ENCODE assay signal across 17 mouse cellular contexts in the genomic region with DNA sequence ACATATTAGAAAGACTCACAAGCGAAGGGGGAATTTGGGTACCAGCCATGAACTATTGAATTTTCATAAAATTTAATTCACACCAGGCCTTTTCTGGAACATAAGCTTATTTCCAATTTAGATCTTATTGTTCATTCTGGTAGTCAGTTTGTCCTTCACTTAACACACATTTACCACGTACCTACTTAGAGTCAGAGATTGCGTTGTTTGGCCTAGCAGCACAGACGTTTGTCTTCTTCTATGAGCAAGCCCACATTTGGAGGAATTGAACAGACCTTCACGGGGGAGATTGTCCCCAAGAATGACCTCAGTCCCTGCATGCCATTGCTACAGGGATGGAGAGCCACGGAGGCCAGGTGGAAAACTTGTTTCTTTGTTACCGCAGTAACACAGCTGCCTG.
"Had no signal": no experiment of that assay in that cellular context is flagged by ENCODE, and none has a peak within 500 bp of the region (broad histone marks: within the 10 kb centered on the region; RNA-seq: fewer than 3 reads in every experiment).

No protein-coding gene starts in this region.

- H3K4me2 ChIP-seq: lung, embryonic 15.5 days; midbrain, embryonic 11.5 days; midbrain, embryonic 13.5 days; midbrain, embryonic 15.5 days; neural tube, embryonic 12.5 days; stomach, embryonic 15.5 days had no signal

- H3K27ac ChIP-seq: lung, embryonic 15.5 days; macrophage; midbrain, embryonic 13.5 days; midbrain, embryonic 15.5 days; neural tube, embryonic 12.5 days; stomach, embryonic 15.5 days; stomach, postnatal 0 days had no signal

- H3K36me3 ChIP-seq: lung, embryonic 15.5 days; midbrain, embryonic 15.5 days; neural tube, embryonic 12.5 days; stomach, embryonic 15.5 days had no signal

- H3K9me3 ChIP-seq: lung, embryonic 15.5 days; midbrain, embryonic 13.5 days; midbrain, embryonic 15.5 days; neural tube, embryonic 12.5 days; stomach, embryonic 15.5 days had no signal

- DNase-seq: lung, adult 2 months; lung, postnatal 14 days; lung, postnatal 36 days; right cerebral cortex, postnatal 14 days; thymus, adult 2 months; thymus, postnatal 25 days; thymus, postnatal 4 days had no signal

- H3K4me1 ChIP-seq: lung, embryonic 15.5 days; megakaryocyte, embryonic 14.5 days; midbrain, embryonic 13.5 days; midbrain, embryonic 15.5 days; neural tube, embryonic 12.5 days; stomach, embryonic 15.5 days had no signal

- H3K9ac ChIP-seq: lung, embryonic 15.5 days; midbrain, embryonic 13.5 days; midbrain, embryonic 15.5 days; neural tube, embryonic 12.5 days; stomach, embryonic 15.5 days had no signal

- H3K4me3 ChIP-seq: lung, embryonic 15.5 days; megakaryocyte, embryonic 14.5 days; midbrain, embryonic 13.5 days; midbrain, embryonic 15.5 days; neural tube, embryonic 12.5 days; stomach, embryonic 15.5 days had no signal

- ATAC-seq: lung, postnatal 0 days; midbrain, embryonic 13.5 days; midbrain, embryonic 15.5 days had no signal

- H3K27me3 ChIP-seq: lung, embryonic 15.5 days; megakaryocyte, embryonic 14.5 days; midbrain, embryonic 13.5 days; midbrain, embryonic 15.5 days; neural tube, embryonic 12.5 days; stomach, embryonic 15.5 days had no signal
